Mouse (Mus musculus): ENCODE data around the gene A430005L14Rik.

DNA sequence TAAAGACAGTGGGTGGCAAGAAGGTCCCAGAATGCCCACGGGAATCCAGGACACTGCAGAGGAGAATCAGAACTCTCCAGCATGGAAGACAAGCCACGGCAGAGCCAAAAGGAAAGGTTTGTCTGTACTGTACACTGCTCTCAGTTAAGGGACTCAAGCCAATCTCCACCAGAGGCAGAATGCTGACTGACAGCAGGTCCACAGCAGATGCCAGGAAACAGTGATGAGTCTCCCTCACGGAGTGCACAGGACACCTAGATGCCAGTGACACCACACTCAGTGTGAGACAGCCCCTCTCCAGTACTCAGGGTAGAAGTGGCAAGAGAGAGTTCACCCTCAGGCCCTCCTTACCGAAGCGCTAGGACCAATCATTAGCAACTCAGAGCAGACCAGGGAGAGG lies 9.6 kb downstream of the A430005L14Rik start:
- TF ChIP-seq BHLHE40 (IDR thresholded peaks at IDR 0.05; ENCODE audit: low read depth, low read length) (no peak), EP300 (IDR thresholded peaks at IDR 0.05; ENCODE audit: low read length) (no peak), CTCF (conservative IDR thresholded peaks at IDR 0.05 in 1 of 2, IDR thresholded peaks at IDR 0.05 in 1 of 2; ENCODE audit: low read depth in 2 of 2, low read length in 2 of 2) (no peak), ZNF384 (IDR thresholded peaks at IDR 0.05; ENCODE audit: low read depth, low read length) (no peak), SIN3A (IDR thresholded peaks at IDR 0.05; ENCODE audit: low read length) (no peak), NELFE (IDR thresholded peaks at IDR 0.05; ENCODE audit: low read depth, low read length) (no peak), POLR2AphosphoS2 (IDR thresholded peaks at IDR 0.05; ENCODE audit: low read depth, low read length) (no peak), MAX (IDR thresholded peaks at IDR 0.05; ENCODE audit: low read length) (no peak)

Data from CH12.LX (cell line).